Comparison of ENCODE assay signal across 32 mouse cellular contexts in the genomic region with DNA sequence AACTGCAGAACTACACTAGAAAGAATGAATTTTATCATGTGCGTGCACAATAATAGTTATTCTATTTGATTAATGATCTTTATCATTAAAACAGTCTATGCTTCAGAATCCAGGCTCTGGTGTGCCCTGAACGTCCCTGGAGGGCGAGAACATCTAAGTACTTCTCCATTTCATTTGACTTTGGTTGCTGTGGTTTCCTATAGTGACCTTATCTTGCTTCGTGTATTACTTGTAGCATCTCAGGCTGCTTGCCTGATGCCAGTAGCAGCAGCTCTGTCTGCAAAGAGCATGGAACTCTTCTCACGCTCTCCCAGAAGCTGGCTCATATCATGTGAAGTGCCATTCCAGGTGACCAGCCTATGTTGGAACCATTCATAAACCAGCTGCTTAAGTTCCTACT.
DNase-seq lines count a peak whose midpoint lies in the region; ATAC-seq lines count a peak whose summit lies in the region.
"Had no signal": no experiment of that assay in that cellular context is flagged by ENCODE, and none has a peak within 500 bp of the region (broad histone marks: within the 10 kb centered on the region; RNA-seq: fewer than 3 reads in every experiment).

No protein-coding gene starts in this region.

- H3K27me3 ChIP-seq in hindbrain, embryonic 13.5 days = no peaks in the 10 kb centered on the region
- H3K27me3 ChIP-seq in hindbrain, embryonic 10.5 days (ENCODE audit: insufficient read depth, poor library complexity, severe bottlenecking) = no peaks in the 10 kb centered on the region
- H3K27me3 ChIP-seq in megakaryocyte, embryonic 14.5 days (replicated peaks) = no peaks in the 10 kb centered on the region
- H3K27me3 ChIP-seq: embryonic facial prominence, embryonic 13.5 days; forebrain, embryonic 15.5 days; heart, embryonic 15.5 days; kidney, embryonic 15.5 days; limb, embryonic 15.5 days; liver, embryonic 13.5 days; neural tube, embryonic 13.5 days had no signal

- H3K4me1 ChIP-seq in hindbrain, embryonic 13.5 days (replicated peaks) = peaks cover 29% of the 10 kb centered on the region
- H3K4me1 ChIP-seq in hindbrain, embryonic 10.5 days (replicated peaks) = peaks cover 28% of the 10 kb centered on the region
- H3K4me1 ChIP-seq in brown adipose tissue, adult 24 weeks (ENCODE audit: control insufficient read depth, insufficient read depth, insufficient read length, low read length) = peaks cover 31% of the 10 kb centered on the region
- H3K4me1 ChIP-seq in megakaryocyte, embryonic 14.5 days = peaks cover 48% of the 10 kb centered on the region
- H3K4me1 ChIP-seq: limb, embryonic 15.5 days had no signal

- intact Hi-C loops in left cerebral cortex, postnatal 4 days (cut with DNase I) = no loop called here

- DNase-seq in hindbrain, embryonic 10.5 days (ENCODE audit: low spot score) = no peak
- DNase-seq in yolk sac, embryonic 10.5 days (ENCODE audit: low spot score) = no peak
- DNase-seq in testis, postnatal 14 days (ENCODE audit: low spot score) = no peak
- DNase-seq in left cerebral cortex, postnatal 4 days = no peak
- DNase-seq: adrenal gland, adult 8-10 months; B cell, adult 2 months; cerebellum, adult 9-11 months; gastrocnemius, postnatal 36 days; kidney, adult 18-20 months; kidney, postnatal 25 days; liver, embryonic 13.5 days; lung, adult 18-20 months; lung, postnatal 4 days; right cerebral cortex, postnatal 4 days; thymus, postnatal 14 days had no signal

- H3K4me2 ChIP-seq in hindbrain, embryonic 13.5 days = no peak overlapping the region
- H3K4me2 ChIP-seq: embryonic facial prominence, embryonic 13.5 days; forebrain, embryonic 15.5 days; heart, embryonic 15.5 days; hindbrain, embryonic 14.5 days; kidney, embryonic 15.5 days; limb, embryonic 15.5 days; liver, embryonic 13.5 days; midbrain, embryonic 11.5 days; neural tube, embryonic 13.5 days had no signal

- no peaks in the 10 kb centered on the region for H3K36me3 ChIP-seq in hindbrain, embryonic 13.5 days
- no peaks in the 10 kb centered on the region for H3K36me3 ChIP-seq in hindbrain, embryonic 10.5 days
- H3K36me3 ChIP-seq in megakaryocyte, embryonic 14.5 days (replicated peaks; ENCODE audit: low read length) = peaks cover 5% of the 10 kb centered on the region
- H3K36me3 ChIP-seq: embryonic facial prominence, embryonic 13.5 days; forebrain, embryonic 15.5 days; heart, embryonic 10.5 days; heart, embryonic 15.5 days; kidney, embryonic 15.5 days; limb, embryonic 10.5 days; limb, embryonic 15.5 days; liver, embryonic 13.5 days; neural tube, embryonic 13.5 days had no signal

- ATAC-seq in hindbrain, embryonic 13.5 days (ENCODE audit: low FRiP score) = no peak
- ATAC-seq: lung, postnatal 0 days had no signal

- no peak overlapping the region for H3K9ac ChIP-seq in hindbrain, embryonic 13.5 days
- H3K9ac ChIP-seq: embryonic facial prominence, embryonic 13.5 days; forebrain, embryonic 15.5 days; heart, embryonic 15.5 days; hindbrain, embryonic 14.5 days; kidney, embryonic 15.5 days; limb, embryonic 15.5 days; liver, embryonic 13.5 days; neural tube, embryonic 13.5 days had no signal

- 86% methylated on average over 5 of the region's 5 CpGs for WGBS in hindbrain, embryonic 13.5 days
- 89% methylated on average over 5 of the region's 5 CpGs for WGBS in hindbrain, embryonic 10.5 days

- no peak overlapping the region for H3K4me3 ChIP-seq in hindbrain, embryonic 13.5 days
- no peak overlapping the region for H3K4me3 ChIP-seq in hindbrain, embryonic 10.5 days
- no peak overlapping the region for H3K4me3 ChIP-seq in brown adipose tissue, adult 24 weeks (ENCODE audit: insufficient read depth, low read depth, low read length)
- peak overlapping the region; percentile 20 for H3K4me3 ChIP-seq in megakaryocyte, embryonic 14.5 days (replicated peaks)
- H3K4me3 ChIP-seq: embryonic facial prominence, embryonic 13.5 days; forebrain, embryonic 10.5 days; forebrain, embryonic 15.5 days; heart, embryonic 10.5 days; heart, embryonic 15.5 days; kidney, embryonic 15.5 days; layer of hippocampus, adult 2 months; left cerebral cortex, adult 2 months; limb, embryonic 10.5 days; limb, embryonic 15.5 days; liver, embryonic 13.5 days; neural tube, embryonic 13.5 days had no signal

- 0 out of 2 replicates have a peak overlapping the region, but pooled peaks have one; percentile 12 for H3K27ac ChIP-seq in hindbrain, embryonic 13.5 days
- no peak overlapping the region; the same call in 1 of the 2 replicates for H3K27ac ChIP-seq in hindbrain, embryonic 10.5 days
- H3K27ac ChIP-seq in brown adipose tissue, adult 24 weeks (replicated peaks; ENCODE audit: low read depth, low read length) = peak overlapping the region; percentile 30; the same call in 1 of the 2 replicates
- H3K27ac ChIP-seq: embryonic facial prominence, embryonic 13.5 days; heart, embryonic 10.5 days; limb, embryonic 10.5 days; liver, embryonic 13.5 days had no signal

- H3K9me3 ChIP-seq in hindbrain, embryonic 13.5 days = 0 out of 2 replicates have a peak, but pooled peaks cover 4% of the 10 kb centered on the region
- no peaks in the 10 kb centered on the region for H3K9me3 ChIP-seq in hindbrain, embryonic 10.5 days
- 0 out of 2 replicates have a peak, but pooled peaks cover 5% of the 10 kb centered on the region for H3K9me3 ChIP-seq in megakaryocyte, embryonic 14.5 days
- H3K9me3 ChIP-seq: forebrain, embryonic 15.5 days; heart, embryonic 10.5 days; heart, embryonic 15.5 days; kidney, embryonic 15.5 days; limb, embryonic 10.5 days; limb, embryonic 15.5 days; liver, embryonic 13.5 days had no signal
